Mouse (Mus musculus): ENCODE results near the gene Rasl12.

Rasl12 gene

DNA sequence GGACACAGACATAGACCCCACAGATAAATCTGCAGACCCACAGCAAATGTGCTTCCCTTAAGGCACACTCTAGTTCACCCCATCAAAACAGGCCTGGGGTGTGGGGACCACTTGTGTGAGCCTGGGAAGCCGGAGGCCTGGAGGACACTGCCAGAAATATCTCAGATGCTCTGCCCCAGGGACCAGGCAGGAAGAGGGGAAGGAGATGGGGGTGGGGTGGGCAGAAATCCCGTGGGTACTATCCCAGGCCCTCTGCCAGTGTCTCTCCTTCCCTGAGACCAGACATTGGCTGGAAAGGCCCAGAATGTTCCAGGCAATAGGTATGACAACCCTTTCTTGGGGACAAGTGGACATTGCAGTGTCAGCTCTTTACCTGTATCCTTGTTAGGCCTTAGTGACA is 4.7 kb upstream of the Rasl12 start:
- no peak for DNase-seq

GRCm38 (mm10) chr9:65394360-65394759 is 3.9 kb upstream of the Rasl12 start:
- no peak for DNase-seq

GRCm38 (mm10) chr9:65399934-65400333 is 1.6 kb downstream of the Rasl12 start:
- no peak for DNase-seq

DNA sequence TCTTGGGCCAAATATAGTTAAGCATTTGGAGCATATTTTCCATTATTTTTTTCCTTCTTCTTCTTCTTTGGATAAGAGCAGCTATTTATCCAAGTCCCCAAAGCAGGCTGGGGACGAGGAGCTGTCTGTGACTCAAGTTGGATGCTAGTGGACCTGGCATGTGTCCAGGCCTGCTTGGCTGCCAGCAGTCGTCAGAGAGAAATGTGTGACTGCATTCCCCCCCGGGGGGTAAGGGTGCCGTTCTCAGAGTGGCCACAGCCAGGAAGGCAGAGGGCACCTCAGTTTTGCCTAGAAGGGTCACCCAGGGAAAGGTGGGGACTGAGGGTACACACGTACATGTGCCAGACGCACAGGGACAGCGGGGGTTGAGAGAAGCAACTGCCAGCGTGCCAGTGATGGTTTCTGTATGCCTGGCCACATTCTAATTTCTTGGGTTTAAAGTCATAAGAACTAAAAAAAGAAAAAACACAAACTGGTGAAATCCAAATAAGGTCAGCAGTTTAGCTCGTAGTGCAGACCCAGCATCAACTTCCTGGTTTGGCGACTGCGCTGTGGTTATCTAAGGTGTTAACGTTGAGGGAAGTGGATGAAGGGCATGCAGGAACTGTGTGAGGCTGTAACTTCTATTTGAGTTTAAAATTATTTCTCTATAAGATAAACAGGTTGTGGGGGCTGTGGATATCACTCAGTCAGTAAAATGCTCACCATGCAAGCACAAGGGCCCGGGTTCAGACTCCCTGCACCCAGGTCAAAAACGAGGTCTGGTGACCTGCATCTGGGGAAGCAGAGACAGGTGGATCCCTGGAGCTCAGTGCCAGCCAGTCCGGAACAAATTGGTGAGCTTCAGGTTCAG is 6.3 kb downstream of the Rasl12 start:
- no peak for DNase-seq

DNA sequence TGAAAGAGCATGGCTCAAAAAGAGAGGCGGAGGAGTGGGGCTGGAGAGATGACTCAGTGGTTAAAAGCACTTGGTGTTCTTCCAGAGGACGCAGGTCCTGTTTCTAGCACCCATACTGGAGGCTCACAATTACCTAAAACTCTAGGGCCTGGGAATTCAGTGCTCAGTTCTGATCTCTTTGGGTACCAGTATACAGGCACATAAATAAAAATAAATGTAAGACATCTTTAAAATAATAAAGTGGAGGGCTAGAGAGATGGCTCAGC is 6.8 kb downstream of the Rasl12 start:
- DNase-seq, result no peak

DNA sequence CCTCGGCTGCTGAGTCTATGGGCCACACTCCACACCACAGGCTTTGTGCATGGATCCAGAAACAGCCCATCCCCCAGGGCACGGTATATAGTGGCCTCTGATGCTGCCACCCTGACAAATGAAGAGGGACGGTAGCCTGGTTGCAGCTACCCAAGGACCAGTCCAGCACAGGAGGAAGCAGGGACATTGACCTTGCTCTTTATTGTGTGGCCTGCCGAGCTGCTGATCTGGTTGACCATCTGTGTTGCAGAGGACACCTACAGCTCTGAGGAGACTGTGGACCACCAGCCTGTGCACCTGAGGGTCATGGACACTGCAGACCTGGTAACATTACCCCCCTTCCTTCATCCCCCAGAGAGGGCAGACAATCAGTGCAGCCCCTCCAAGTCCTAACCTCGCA is 9.0 kb downstream of the Rasl12 start:
- DNase-seq, result no peak

DNA sequence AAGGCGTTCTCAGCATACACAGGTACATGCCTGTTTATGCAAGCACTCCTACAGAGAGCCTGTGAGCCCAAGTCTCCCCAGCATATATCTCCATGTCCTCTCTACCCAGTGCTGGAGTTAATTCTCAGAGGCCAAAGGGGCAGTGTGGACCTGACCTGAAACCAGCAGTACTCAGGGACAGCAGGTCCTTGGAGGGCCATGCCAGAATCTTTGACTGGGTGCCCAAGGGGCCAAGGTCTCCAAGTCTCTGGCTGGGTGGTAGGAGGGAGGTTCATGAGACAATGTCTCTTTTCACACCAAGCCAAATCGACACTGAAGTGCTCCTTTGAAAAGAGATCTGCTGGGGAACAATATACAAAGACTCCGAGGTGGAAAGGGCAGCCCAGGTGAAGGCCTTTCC is 9.6 kb downstream of the Rasl12 start:
- DNase-seq, result no peak

- DNase-seq, result no peak
These were observed 10.6 kb downstream of the Rasl12 start for GRCm38 (mm10) chr9:65408871-65409295.

- no peak for DNase-seq
These were observed 12.1 kb downstream of the Rasl12 start for GRCm38 (mm10) chr9:65410378-65410777.

DNA sequence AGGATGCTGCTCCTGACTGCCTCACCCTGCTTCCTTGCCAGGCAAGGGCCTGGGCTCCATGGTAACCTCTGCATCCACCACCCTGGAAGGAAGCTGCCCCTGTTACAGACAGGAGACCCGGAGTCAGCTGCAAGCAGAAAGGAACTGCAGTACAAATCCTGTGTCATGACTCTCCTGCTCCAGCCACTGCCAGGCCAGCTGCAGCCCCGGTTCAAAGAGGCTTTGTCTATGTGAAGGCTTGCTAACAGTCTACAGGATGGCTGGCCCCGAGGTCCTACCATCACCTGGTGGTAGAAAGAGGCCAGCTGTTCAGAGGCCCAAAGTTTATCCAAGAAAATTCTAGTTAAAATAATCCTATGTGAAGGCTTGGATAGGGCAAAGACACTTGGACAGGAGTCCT is 13.0 kb downstream of the Rasl12 start:
- DNase-seq, result no peak

DNA sequence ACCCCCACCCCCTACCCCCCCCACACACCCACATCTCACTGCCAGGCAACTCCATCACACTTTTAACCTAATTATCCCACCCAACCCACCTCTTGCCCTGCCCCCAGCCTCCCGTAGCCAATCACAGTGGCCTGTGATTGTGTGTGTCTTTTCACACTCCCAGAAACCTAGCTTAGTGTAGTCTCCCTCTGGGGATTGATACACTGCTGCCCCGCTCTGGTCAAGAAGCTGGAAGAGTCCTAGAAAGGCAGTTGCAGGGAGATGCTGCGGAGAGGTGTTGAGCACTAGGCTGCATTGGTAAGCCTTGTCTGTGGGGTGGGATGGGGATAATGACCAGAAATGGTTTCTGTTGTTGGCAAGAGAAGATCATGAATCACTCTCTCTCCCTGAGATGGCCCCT is 19.4 kb downstream of the Rasl12 start:
- DNase-seq, result no peak

DNA sequence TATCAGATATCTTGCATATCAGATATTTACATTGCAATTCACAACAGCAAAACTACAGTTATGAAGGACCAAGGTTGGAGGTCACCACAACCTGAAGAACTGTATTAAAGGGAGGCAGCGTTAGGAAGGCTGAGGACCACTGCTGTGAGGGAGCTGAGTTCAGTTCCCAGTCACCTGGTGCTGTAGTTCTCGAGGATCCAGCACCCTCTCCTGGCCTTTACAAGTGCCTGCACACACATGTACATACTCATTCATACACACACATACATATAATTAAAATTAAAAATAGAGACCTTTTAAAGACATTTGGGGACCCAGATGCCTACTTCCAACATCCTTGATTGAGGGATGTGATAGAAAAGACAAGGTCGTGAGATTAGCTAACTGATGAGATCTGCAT is 21.3 kb downstream of the Rasl12 start:
- DNase-seq, result no peak

DNA sequence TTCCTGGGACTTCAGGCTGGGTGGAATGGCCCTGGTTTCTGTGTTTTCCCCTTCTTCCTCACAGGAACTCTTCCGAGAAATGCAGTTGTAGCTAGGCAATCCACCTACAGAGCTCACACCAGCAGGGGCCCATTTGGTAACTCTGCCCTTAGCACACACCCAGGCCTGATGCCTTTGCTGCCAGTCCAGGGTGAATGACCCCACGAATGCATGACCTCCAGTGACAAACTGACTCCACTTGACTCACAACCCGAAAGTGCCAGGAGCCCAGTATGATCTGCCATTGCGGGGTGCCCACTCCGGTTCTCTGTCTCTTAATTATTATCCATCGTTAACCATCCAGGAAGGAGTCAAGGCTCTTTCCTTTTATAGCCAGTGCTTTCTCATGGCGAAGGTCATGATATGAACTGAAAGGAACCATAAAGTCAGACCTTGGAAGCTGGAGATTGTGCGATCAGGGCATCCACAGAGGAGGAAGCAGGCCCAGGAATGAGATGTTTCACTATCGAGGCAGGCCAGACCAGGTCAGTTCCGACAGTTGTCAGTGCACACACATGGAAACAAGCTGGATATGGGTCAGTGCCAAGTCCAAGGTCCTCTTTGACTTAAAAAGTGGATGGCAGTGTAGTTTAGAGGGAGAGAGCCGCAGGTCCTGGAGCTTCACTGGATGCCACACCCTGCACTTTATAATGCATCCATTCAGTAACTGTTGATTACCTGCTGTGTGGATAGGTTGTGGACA is 24.6 kb downstream of the Rasl12 start, which contains the start of gene Slc51b:
Slc51b (minus strand) TSS at position 196 of the 742 bp plus-strand sequence.
- no peak for DNase-seq

DNA sequence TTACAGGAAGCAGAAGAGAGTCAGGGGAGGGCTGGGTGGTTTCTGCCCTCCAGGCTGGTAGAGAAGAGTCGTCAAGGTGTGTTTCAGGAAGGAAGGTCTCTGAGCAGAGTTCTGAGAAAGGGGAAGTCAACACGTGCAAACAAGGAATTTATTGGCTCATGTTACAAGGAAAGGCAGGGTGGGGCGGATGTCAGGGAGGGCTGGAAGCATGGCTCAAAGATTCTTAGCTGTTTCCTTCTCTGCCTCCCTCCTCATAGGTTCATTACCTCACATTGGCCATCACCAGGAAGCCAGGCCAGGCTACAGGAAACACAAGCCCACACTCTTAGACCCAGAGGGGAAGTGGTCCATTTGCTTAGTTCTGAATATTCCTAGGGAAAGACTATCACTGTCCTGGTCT is 26.1 kb downstream of the Rasl12 start:
- DNase-seq, result no peak

GRCm38 (mm10) chr9:65427511-65427910 is 29.2 kb downstream of the Rasl12 start:
- DNase-seq, result no peak

- DNase-seq, result no peak
These were observed 29.7 kb downstream of the Rasl12 start for GRCm38 (mm10) chr9:65428003-65428402.

- no peak for DNase-seq
These were observed 32.1 kb downstream of the Rasl12 start for GRCm38 (mm10) chr9:65430401-65430800.

DNA sequence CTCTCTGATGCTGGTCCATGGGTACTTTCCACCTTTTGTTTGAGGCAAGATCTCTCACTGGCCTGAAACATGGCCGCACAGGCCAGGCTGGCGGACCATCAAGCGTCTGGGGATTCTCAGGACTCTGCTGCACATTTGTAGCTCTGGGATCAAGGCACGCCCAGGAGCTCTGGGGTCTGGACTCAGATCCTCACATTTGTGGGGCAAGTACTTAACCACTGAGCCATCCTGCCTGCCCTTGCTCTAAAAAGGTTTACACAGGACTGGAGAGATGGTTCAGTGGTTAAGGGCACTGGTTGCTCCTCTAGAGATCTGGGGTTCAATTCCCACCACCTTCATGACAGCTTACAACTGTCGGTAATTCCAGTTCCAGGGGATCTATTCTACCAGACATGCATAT is 32.6 kb downstream of the Rasl12 start:
- no peak for DNase-seq

DNA sequence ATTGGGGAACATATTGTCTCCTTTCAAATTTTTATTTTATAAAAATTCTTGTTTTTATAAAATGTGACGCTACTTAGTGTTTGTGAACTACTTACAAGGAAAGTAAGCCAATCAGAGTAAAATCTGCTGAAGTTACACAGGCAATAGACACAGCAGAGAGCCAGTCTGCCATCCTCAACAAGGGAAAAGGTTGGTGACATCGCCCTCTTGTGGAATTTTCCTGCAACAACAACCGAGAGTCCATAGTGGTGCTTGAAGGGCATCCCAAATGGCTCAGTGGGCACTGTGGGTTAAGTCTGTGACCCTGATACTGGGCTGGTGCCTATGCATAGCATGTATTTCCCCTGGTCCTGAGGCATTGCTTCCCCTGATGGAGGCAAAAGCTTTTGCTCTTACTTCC is 33.9 kb downstream of the Rasl12 start:
- DNase-seq, result peak; percentile 49 to 65

DNA sequence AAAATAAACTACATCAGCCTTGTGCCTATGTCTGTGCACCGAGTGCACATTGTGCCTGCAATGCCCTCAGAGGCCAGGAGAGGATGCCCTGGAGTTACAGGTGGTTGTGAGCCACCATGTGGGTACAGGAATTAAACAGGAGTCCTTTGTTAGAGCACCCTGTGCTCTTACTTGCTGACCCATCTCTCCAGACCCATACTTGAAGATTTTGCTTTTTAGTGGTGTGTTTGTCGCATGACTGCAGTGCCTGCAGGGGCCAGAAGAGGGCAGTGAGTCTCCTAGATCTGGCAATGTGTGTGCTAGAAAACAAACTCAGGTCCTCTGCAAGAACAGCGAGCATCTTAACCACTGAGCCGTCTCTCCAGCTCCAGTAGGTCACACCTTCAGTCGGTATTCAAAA is 35.8 kb downstream of the Rasl12 start:
- peak; percentile 36 to 37 for DNase-seq

DNA sequence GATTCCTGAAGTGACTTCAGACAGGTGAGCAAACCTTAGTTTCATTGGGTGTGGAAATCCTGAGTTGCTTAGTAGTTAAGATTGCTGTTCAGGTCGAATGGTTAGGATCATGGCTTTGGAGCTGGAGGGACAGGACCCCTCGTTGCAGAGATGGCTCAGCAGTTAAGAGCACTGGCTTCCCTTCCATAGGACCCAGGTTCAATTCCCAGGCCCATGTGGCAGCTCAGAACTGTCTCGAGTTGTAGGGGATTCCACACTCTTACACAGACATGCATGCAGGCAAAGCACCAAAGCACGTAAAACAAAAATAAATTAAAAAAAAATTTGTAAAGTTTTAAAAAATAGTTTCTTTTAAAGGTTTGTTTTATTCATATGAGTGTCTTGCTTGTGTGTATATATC is 36.9 kb downstream of the Rasl12 start:
- no peak for DNase-seq

DNA sequence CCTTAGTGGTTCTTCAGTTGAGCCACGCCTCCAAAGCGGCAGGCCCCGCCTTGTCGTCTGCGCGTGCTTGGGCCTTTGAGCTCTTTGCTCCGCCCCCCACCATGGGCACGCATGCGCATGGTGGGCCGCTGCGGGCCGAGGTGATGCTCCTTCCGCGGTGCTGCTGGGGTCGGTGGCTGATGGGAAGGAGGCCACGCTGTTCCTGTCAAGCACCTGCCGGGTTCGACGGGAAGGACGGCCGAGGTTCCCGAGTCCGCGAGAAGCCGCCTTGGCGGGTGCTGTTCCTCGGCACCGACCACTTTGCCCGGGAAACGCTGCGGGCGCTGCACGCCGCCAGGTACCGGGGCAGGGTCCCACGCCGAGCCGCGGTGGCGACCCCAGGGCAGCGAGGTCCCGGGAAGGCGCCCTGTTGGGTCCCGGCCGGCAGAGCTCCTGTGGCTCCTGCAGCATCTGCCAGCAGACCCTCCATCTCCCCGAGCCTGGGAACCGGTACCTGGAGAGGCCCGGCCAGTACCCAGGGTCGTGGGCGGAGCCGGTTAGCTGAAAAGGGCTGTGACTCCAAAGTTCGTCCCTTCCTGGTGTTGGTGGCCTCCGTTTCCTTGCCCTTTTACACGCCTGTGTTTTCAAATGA is 37.5 kb downstream of the Rasl12 start, which contains the start of gene Mtfmt:
Mtfmt (plus strand) TSS at position 112 of the 631 bp plus-strand sequence.
- peak; percentile 91 to 93 for DNase-seq

GRCm38 (mm10) chr9:65444692-65445091 is 46.4 kb downstream of the Rasl12 start:
- DNase-seq, result no peak

- DNase-seq, result no peak
These were observed 49.6 kb downstream of the Rasl12 start for GRCm38 (mm10) chr9:65447951-65448350.

All from thymus, adult 18-20 months (tissue).